Mouse (Mus musculus): Measurements from ENCODE around the gene Adgrf5.
"Not testable (repeated sequence)": the region's sequence is repeated elsewhere in the genome, so short reads cannot be mapped to it uniquely, and the experiment has no call there.

The Adgrf5 gene

DNA sequence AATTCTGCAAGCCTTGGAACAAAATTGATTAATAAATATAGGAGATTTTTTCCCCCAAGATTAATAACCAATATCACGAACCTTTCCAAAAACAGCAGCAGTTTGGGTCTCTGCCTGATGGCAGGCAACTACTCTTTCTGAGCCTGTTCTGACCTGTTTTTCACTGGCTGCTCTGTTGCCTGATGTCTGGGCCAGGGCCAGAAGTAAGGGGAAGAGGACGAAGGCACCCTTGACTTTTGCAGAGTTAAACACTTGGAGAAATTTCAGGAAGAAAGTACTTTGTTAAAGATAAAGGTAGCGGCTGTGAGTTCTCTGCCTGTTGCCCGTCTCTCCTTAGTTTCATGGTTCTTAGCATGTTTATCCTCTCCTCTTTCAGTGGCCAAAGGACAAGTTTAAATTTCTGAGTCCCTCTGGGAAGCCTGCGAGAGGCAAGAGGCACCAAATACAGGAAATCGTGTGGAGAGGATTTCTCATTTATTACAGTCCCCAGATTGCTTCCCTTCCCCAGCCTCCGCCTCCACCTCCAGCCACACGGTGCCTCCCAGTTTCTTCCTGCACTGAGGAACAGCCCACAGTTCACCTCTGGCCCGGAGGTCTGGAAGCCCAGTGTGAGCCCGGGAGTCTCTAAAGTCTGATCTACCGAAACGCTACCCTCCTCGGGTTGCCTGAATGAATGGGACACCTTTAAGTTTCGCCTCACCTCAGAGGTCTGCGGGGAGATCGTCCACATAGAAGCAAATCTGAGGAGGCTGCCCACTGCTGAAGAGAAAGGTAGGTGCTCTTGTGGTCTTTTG, at the start of gene Adgrf5:
Gene Adgrf5, plus strand, starts transcription at position 626 of the 794 bp plus-strand sequence.
- DNase-seq (ENCODE audit: low read depth, low spot score): no peak

DNA sequence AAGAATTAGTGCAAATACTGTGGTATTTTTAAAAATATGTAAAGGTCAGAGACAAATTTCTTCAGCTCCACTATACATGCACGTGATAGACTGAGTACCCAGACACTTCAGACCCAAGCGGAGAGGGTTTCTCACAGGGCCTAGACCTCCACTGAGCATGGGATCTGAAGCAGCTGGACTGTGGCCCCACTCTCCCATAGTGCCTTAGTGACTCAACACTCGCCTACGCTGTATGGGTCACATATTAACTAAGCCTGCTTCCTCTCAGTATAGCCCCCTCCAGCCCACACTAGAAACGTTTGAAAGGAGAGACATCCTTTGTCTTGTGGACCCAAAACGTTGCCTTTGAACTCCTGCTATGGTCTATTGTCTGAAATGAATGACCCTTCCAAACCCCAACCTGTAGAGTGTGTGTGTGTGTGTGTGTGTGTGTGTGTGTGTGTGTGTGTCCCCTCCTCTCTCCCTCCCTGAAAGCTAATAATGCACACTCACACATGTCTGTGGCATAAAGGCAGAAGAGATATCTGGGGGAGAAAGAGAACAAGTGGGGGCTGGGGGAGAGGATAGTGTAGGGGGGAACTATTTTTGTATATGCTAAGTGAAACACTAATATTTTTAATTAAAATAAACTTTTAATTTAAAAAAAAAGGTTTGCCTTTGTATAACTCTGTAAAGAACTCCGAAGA, 34.1 kb upstream of the Adgrf5 start:
- DNase-seq (ENCODE audit: low read depth, low spot score): no peak

DNA sequence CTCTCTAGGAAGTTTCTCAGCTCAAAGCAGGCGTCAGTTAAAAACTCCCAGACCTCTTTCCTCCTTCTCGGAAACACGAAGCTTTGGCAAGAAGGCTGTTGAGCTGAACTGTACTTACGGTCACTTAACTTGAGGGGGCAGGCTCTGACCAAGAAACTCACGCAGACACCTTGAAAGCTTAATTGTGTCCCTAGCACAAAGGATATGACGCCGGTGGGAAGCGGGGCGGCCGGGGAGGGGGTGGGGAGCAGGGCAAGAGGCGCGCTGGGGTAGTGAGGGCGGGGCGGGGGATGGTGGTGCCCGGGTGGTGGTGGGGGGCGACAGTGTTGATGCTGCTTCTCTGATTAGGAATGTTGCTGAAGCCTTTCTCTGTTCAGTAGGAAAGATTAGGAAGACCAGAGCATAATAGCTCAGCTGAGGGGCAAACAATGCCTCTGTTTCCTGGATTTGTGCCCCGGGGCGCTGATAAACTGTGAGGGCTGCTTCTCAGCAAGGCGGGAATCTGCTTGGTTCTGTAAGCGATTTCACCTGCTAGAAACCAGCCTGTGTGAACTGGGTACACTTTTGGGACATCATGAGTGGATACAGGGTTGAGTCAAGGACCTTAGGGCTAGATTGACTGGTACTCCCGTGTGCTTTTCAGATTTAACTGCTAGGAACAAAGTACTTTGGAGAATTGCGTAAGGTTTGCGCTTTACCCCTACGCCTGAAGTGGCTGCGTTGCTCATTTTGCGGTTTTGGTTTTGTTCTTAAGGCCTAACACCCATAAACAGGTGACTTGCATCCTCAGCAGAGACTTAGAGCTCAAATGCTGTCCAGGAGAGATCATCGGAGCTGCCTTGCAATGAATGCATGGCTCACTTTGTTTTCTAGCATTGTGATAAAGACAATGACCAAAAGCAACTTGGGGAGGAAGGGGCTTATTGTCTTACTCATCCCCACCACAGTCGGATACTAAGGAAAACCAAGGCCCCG, 33.2 kb upstream of the Adgrf5 start:
- DNase-seq (ENCODE audit: low read depth, low spot score): peak; percentile 36

DNA sequence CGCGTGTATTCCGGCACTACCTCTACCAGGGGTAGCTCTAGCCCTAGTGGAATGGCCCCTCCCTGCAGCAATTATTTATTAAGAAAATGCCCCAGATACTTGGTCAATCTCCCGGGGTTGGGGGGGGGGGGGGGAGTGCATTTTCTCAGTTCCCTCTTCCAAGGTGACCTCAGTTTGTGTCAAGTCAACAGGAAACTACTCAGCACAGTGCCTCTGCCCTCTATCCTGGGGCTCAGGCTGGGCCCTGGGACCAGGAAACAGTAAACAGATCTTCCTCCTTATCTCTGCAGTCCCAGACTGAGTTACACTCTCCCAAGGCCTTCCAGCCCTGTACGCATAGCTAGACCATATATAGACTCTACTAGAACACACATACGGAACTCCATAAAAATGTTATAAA, 32.4 kb upstream of the Adgrf5 start:
- no peak for DNase-seq (ENCODE audit: low read depth, low spot score)

DNA sequence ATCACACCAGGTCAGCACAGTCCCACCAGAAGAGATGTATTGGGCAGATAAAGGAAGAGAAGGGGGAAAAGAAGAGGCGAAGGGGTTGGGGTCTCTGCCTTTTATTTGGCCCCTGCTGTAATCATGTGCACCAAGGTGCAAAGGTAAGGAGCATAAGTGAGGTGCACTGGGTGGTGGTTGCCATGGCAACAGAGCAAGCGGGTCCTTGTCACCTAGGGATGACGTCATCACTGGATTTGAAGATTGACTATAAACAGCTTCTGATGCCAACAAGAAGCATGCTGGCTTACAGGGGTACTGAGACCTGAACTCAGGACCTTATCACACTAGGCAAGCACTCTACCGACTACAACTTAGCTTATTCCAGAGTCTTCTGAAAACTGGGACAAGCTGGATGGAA, 31.0 kb upstream of the Adgrf5 start:
- no peak for DNase-seq (ENCODE audit: low read depth, low spot score)

DNA sequence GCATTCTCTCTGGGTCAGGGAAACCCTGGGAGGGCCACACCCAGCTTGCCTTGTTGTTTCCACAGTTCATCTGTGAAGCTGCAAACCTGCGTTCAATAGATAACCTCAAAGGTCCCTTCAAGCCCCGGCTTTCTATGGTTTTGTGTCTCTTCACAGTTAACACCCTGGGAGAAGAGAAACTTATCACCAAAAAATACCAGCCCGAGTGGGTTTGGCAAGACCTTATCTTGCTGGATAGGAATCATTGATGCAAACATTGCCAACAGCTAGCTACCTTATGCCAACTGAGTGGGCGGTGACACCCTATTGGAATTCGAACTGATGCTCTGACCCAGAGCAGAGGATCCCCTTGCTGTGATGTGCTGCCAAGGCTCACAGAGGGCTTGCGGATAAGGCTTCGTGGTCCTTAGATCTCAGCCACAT, 30.5 kb upstream of the Adgrf5 start:
- DNase-seq (ENCODE audit: low read depth, low spot score): no peak

DNA sequence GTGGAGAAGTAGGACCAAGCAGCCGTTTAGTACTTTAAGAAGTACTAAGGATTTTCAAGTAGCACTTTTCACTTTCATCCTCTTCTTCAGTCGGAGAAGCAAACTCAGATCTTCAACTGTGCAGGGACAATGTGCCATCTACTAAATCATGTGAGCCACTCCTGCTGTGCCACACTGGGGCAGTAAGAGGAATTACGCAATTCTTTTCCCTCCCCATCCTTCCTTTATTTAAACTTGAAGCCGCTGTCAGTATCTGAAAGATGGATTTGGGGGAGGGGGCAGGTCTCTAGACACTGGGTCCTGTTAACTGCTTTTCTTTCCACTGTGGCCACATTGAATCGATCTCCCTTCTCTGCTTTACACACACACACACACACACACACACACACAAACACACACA, 27.6 kb upstream of the Adgrf5 start:
- DNase-seq (ENCODE audit: low read depth, low spot score): no peak

DNA sequence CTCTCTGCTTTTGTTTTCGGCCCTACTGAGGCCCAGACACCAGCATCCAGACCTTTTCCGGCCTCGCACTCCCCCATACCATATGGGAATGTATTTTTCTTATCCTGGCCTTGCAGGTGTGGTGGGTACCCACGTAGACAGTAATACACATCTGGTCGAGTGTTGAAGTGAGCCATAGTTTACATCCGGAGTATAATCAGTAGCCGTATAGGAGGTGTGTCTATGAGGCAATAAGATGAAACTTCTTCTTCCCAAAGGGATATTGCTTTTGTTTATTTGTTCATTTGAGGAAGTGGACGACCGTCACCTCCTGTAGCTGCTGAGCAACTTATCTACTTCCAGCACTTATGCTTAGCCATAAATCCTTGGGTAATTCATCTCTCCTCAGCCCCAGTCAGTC, 26.2 kb upstream of the Adgrf5 start:
- no peak for DNase-seq (ENCODE audit: low read depth, low spot score)

DNA sequence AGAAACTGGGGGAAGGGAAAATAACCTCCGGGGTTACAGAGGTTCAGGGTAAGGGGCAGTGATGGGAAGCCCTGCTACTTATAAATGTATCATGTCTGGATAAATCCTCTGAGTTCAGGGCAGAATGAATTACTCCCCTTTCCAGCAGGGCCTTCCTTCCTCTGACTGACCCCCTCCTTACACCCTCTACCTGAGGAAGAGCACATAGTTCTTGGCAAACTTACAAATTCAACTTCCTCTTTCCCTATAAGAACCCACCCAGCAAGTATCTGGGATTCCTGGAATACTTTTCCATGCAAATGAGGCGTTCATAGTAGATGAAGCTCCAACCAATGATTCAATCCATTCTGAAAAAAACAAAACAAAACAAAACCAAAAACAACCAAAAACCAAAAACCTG, 22.6 kb upstream of the Adgrf5 start:
- no peak for DNase-seq (ENCODE audit: low read depth, low spot score)

DNA sequence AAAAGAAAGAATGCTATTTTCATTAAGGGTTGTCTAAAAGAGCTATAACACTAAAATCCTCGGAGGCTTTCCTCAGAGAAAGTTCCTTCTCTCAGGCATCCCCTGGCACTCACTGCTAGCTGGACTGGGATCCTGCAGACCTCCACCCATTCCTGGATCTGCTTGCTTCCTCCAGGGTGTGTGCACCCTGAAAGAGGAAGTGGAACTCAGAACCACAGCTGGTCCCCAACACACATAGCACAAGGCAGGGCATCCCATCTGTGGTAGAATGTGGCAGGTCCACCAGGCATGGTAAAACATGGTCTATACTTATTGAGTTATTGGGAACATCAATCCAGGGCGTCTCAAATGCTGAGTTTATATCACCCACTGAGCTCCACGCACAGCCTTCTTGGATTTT, 22.0 kb upstream of the Adgrf5 start:
- DNase-seq (ENCODE audit: low read depth, low spot score): no peak

DNA sequence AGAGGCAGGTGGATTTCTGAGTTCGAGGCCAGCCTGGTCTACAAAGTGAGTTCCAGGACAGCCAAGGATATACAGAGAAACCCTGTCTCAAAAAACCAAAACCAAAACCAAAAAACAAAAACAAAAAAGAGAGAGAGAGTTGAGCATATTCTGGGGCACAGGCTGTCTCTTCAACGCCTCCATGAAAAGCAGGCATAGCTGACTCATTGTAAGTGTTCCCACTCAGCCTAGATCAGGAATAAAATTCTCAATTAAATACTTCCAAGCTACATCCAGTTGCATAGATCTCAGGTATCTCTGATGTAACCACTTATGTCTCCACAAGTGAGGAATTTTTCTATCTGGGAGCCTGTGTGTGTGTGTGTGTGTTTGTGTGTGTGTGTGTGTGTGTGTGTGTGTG, 13.8 kb upstream of the Adgrf5 start:
- not testable (repeated sequence) for DNase-seq (ENCODE audit: low read depth, low spot score)

DNA sequence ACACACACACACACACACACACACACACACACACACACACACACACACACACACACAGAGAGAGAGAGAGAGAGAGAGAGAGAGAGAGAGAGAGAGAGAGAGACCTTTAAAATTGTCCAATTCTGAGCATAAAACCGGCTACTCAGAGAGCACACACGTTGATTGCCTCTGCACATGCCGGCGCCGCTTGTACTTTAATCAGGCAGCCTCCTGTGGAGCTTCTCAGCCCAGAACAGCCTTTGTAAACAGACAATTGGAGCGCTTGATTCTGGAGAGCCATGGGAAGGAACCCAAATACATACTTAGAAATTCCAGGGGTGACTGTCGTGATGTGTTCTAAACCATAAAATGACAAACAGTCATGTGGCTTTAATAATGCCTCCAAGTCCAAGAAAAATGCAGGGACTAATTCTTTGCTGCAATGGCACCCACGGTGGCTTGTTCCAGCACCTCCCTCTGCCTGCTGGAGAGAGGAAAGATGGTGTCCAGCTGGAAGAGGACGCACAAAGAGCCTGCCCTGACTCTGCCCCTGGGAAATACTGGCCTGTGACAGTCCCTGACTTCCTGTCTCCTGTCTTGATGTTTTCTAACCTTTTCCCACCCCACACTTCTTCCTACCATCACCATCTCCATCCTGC, 2.2 kb upstream of the Adgrf5 start:
- DNase-seq (ENCODE audit: low read depth, low spot score): no peak

DNA sequence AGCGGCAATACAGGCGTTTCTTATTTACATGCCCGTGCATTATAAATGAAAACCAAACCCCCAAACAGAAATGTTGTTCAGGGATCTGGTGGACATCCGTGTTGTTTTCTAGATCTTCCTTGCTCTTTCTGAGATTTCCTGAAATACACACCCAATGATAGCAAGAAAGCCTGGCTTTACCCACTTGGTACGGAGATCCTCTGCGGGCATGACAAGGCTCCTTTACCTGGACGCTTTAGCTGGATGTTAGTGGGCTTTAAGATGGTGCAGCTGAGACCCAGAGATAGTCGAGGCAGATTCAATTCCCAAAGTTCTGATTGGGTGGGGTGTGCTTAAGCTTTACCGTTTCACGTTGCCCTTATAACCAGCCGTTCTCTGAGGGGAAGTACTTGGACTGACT, 770 bp downstream of the Adgrf5 start:
- no peak for DNase-seq (ENCODE audit: low read depth, low spot score)

DNA sequence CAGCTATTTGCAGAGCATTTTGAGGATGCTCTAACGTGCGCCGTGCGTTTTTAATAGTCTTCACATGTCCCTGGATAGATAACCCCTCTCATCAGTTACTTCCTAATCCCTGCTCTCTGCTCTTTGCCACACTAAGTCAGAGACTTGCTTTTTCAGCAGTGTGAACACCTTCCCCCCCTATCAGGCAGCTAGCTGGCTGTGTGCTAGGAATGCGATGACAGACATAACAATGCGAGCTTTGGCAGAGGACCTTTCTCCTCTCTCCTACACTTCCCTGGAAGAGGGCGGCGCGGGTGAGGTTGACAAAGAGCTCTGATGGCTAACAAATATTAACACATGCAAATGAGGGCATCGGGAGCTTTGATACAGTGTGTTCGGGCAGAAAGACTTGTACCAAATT, 2.1 kb downstream of the Adgrf5 start:
- no peak for DNase-seq (ENCODE audit: low read depth, low spot score)

DNA sequence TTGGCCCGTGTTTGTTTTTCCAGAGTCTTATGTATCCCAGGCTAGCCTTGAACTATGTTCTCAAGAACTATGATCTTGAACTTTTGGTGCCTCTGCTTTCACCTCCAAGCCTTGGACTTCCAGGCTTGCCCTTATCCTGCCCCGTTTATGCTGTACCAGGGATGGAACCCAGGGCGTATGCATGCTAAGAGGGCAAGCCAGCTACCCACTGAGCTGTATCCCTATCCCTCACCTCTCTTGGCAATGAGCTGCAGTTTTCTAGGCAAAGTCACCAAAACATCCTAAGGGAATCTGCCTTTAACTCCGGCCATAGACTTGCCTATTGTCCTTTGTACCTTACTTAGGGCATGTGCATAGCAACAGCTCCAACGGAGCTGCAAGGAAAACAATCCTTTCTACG, 2.6 kb downstream of the Adgrf5 start:
- no peak for DNase-seq (ENCODE audit: low read depth, low spot score)

DNA sequence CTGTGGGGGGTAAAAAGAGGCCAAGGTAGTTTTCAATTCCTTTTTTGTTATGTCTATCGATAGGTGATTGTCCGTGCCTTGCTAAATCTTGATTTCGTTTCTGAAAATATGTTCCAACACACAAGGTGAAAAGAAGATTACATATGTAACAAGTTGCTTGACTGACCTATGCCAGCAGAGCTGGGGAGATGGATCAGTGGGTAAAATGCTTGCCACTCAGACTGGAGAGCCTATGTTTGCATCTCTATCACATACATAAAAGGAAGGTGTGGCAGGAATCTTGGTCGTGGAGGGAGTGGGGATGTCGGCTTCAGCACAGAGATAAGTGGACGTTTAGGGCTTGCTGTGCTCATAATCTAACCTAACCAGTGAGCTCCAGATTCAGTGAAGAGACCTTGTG, 3.7 kb downstream of the Adgrf5 start:
- no peak for DNase-seq (ENCODE audit: low read depth, low spot score)

DNA sequence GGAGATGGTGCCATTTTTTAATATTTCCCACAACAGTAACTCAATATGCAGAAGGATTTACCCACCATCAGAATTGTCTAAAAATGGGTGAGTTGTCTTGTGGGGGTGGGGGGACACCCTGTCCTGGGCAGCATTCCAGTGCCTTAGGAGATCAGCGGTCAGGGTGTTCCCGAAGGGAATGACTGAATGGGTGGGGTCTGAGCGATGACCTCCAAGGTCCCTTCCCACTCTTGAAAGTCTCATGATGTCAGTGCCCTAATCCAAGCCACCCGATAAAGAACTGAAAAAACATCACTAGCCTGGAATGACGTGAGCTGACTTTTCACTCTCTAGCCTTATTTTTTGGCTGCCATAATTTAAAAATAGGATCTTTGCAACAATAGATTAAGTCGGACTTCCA, 5.0 kb downstream of the Adgrf5 start:
- no peak for DNase-seq (ENCODE audit: low read depth, low spot score)

DNA sequence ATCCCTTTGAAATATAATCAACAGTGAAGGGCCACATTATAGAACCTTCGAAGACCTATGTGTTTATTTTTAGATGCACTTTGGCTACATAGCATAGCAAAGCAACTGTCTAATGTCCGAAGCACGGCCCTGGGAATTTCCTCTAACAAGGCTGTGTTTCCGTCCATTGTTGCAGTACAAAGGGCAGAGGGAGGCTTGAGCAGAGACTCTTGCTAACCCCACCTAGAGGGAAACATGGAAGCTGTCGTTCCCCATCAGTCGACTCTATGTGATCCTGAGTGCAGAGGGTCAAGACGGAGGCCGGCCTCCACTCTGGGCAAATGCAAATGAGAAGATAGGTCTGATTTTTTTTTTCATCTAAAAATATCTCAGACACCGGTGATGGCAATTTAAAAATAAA, 6.2 kb downstream of the Adgrf5 start:
- DNase-seq (ENCODE audit: low read depth, low spot score): no peak

DNA sequence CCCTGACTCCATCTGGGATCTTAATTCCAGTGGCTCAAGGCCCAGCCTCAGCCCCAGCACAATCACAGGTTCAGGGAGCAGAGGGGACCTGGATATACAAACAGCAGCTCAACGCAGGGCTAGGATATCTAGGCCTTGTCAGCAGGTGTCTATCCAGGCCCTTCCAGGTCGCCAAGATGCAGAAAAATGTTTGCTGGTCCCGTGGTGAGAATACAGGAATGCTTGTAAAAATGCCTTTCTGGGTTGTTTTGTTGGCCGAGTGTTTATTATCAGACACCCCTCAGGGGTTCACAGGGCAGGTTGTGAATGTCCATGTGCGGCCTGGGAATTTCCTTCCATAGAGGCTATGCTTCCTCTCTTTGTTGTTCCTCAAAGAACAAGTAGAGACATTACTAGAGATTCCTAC, 7.9 kb downstream of the Adgrf5 start:
- no peak for DNase-seq (ENCODE audit: low read depth, low spot score)

DNA sequence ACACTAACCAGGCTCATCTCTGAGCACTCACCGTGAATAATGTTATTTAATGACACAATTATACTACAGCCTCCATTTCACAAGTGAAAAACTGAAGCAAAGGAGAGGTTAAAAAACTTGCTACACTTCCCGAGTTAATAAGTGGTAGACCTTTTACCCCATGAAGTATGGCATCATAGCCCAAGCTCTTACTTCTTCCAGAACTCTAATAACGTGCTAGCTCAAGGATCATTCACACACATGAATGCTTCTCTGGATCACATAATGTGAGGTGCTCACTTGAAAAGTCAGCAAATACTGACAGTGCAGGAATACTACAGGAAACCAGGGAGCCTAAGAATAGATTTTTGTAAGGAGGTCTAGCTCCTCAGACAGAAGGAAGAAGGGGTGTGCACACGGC, 12.4 kb downstream of the Adgrf5 start:
- no peak for DNase-seq (ENCODE audit: low read depth, low spot score)

DNA sequence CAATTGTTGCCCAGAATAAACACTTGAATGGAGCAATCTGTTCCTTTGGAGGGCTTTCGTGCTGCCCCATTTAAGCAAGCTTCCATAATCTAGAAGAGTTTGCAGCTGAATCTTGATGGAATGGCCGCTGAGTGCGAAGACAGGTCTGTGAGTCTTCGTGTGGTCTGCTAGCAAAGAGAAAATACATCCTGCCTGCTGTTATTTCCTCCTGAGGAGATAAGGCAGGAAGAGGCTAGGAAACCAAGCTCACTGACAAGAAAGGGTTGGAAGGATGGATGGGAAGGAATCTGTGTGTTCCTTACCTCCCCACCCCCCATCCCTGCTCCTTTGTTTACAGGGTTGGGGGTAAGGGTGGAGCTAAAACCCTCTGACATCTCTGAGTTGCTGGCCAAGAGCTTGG, 13.8 kb downstream of the Adgrf5 start:
- DNase-seq (ENCODE audit: low read depth, low spot score): no peak

DNA sequence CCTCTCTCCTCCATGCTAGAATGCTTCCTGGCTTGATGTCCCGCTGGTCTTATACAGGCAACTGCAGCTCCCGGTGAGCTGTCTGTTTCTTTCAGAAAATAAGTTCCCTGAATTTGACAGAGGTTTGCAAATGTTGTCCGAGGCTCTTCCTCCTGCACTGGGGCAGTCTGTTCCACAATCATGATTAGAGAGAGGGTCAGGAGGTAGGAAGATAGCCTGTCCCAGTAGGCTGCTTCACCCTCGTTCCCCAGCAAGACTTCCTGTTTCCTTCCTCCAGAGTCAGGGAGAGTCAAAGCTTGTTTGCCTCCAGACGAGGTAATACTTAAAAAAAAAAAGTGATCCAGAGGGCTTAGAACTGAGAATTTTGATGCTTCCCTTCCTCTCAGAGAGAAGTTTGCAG, 16.3 kb downstream of the Adgrf5 start:
- DNase-seq (ENCODE audit: low read depth, low spot score): no peak
